Mouse (Mus musculus): ENCODE data around the gene Adgrd1. TPM values are rescaled to one million over a fixed set of nuclear protein-coding genes. Genes with fewer than 3 reads are reported as not detected.

Gene Adgrd1
- polyA plus RNA-seq, 1 experiment, result 0.48 TPM

DNA sequence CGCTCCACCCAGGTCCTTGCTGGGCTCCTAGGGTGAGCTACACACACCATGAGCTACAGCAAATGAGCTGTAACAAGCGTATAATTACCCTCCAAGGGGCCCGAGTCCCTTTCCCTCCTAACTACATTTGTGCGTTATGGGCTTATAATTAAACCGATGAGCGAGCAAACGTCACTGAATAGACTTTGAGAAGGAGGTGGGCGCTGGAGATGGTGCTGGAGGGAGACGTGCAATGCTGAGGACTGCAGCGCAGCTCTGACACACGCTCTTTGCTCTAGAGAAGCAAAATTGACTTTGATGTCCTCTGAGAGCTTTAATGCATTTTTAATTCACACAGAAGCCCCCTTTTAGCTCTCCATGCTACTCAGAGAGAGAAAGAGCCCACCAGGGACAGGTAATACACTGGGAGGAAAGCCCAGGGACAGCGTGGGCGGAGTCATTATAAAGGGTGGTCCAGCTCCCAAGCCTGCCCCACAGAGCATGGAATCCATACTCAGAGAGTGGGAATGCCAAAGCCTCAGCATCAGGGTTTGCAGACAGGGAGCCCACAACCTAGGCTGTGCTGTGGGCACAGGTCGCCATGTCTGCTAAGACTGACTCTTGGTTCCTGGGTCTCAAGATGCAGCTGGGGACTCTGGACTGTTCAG is 115.0 kb downstream of the Adgrd1 start:
- no peak overlapping the region for H3K4me2 ChIP-seq (ENCODE audit: low read depth)
- H3K79me2 ChIP-seq (ENCODE audit: control insufficient read depth, insufficient read depth), result no peaks in the 10 kb centered on the region
- no peak overlapping the region for H3K4me3 ChIP-seq
- no peak overlapping the region for H3ac ChIP-seq (ENCODE audit: control insufficient read depth, insufficient read length)
- TF ChIP-seq POLR2AphosphoS2 (IDR thresholded peaks at IDR 0.05; ENCODE audit: insufficient read length, low read depth), result no peak
- TF ChIP-seq TCF3 (IDR thresholded peaks at IDR 0.05; ENCODE audit: insufficient read length, low read depth), result no peak
- TF ChIP-seq SRF (IDR thresholded peaks at IDR 0.05; ENCODE audit: control insufficient read depth, insufficient read length, low read depth), result no peak
- TF ChIP-seq E2F4 (IDR thresholded peaks at IDR 0.05; ENCODE audit: insufficient read depth), result no peak
- TF ChIP-seq MAX (IDR thresholded peaks at IDR 0.05; ENCODE audit: low read depth), result no peak
- no peak for TF ChIP-seq MYOD1 (IDR thresholded peaks at IDR 0.05; ENCODE audit: control insufficient read depth in 1 of 3, insufficient read length in 2 of 3, low read depth in 2 of 3)
- TF ChIP-seq MYOG (IDR thresholded peaks at IDR 0.05; ENCODE audit: control insufficient read depth in 1 of 3, insufficient read depth in 1 of 3, insufficient read length in 2 of 3, low read depth in 2 of 3), result no peak
- TF ChIP-seq REST (IDR thresholded peaks at IDR 0.05; ENCODE audit: insufficient read depth, insufficient read length), result no peak
- no peak for TF ChIP-seq CEBPB (IDR thresholded peaks at IDR 0.05; ENCODE audit: insufficient read depth, poor library complexity, severe bottlenecking)
- no peak for TF ChIP-seq TCF12 (IDR thresholded peaks at IDR 0.05; ENCODE audit: insufficient read depth, poor library complexity, severe bottlenecking)
- no peak for TF ChIP-seq POLR2A (IDR thresholded peaks at IDR 0.05; ENCODE audit: insufficient read length, low read depth)
- H3K36me3 ChIP-seq (ENCODE audit: control insufficient read depth, insufficient read depth), result no peaks in the 10 kb centered on the region
- no peaks in the 10 kb centered on the region for H3K27me3 ChIP-seq (ENCODE audit: control insufficient read depth, insufficient read depth, insufficient read length)

DNA sequence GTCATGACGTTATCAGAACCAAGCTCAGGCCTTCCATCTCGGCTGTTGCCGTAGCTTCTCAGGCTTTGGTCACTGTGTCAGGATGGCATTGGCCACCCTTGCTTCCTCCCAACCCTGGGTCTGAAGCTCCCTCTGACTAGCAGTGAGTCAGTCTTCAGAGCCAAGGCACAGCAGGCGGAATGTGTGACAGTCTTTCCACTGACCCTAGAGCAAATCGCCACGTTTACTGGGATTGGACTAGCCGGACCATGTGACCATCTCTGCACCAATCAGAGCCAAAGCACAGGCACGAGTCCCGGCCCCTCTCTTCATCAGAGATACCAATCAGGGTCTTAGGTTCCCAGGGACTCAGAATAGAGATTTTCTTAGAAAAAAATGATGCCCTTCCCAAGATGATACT is 117.5 kb downstream of the Adgrd1 start:
- TF ChIP-seq REST (IDR thresholded peaks at IDR 0.05; ENCODE audit: insufficient read depth, insufficient read length) (no peak), USF1 (IDR thresholded peaks at IDR 0.05; ENCODE audit: low read depth) (peak; percentile 47)
- Histone ChIP-seq H3K36me3 (ENCODE audit: control insufficient read depth, insufficient read depth) (no peaks in the 10 kb centered on the region), H3K4me2 (ENCODE audit: low read depth) (no peak overlapping the region)

DNA sequence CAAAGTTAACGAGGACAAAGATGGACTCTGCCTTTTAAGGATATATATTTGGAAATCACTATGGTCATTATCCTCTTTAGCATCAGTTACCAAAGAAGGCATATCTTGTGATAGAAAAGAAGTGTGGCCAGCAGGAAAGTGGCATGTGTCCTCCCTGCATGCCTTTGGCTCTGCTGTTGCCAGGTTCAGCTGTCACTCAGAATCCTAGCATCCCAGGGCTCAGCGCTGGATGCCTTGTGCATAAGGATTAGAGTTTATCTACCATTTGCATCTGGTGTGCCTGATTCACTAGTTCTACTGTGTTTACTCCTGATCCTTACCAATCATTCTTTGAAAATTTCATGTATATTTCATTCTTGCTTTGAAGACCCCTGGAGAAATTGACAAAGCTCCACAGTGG is 119.5 kb downstream of the Adgrd1 start:
- Histone ChIP-seq H3K27me3 (ENCODE audit: control insufficient read depth, insufficient read depth, insufficient read length) (no peaks in the 10 kb centered on the region), H3K4me3 (no peak overlapping the region), H3ac (ENCODE audit: control insufficient read depth, insufficient read length) (no peak overlapping the region), H3K79me2 (ENCODE audit: control insufficient read depth, insufficient read depth) (no peaks in the 10 kb centered on the region), H3K36me3 (ENCODE audit: control insufficient read depth, insufficient read depth) (no peaks in the 10 kb centered on the region), H3K4me2 (ENCODE audit: low read depth) (no peak overlapping the region)
- TF ChIP-seq POLR2AphosphoS2 (IDR thresholded peaks at IDR 0.05; ENCODE audit: insufficient read length, low read depth), result no peak
- no peak for TF ChIP-seq MYOD1 (IDR thresholded peaks at IDR 0.05; ENCODE audit: control insufficient read depth in 1 of 3, insufficient read length in 2 of 3, low read depth in 2 of 3)
- TF ChIP-seq TCF3 (IDR thresholded peaks at IDR 0.05; ENCODE audit: insufficient read length, low read depth), result no peak
- TF ChIP-seq POLR2A (IDR thresholded peaks at IDR 0.05; ENCODE audit: insufficient read length, low read depth), result no peak
- TF ChIP-seq MAX (IDR thresholded peaks at IDR 0.05; ENCODE audit: low read depth), result no peak
- no peak for TF ChIP-seq CEBPB (IDR thresholded peaks at IDR 0.05; ENCODE audit: insufficient read depth, poor library complexity, severe bottlenecking)
- no peak for TF ChIP-seq E2F4 (IDR thresholded peaks at IDR 0.05; ENCODE audit: insufficient read depth)
- no peak for TF ChIP-seq TCF12 (IDR thresholded peaks at IDR 0.05; ENCODE audit: insufficient read depth, poor library complexity, severe bottlenecking)
- TF ChIP-seq MYOG (IDR thresholded peaks at IDR 0.05; ENCODE audit: control insufficient read depth in 1 of 3, insufficient read depth in 1 of 3, insufficient read length in 2 of 3, low read depth in 2 of 3), result no peak
- no peak for TF ChIP-seq SRF (IDR thresholded peaks at IDR 0.05; ENCODE audit: control insufficient read depth, insufficient read length, low read depth)
- no peak for TF ChIP-seq REST (IDR thresholded peaks at IDR 0.05; ENCODE audit: insufficient read depth, insufficient read length)
- TF ChIP-seq USF1 (IDR thresholded peaks at IDR 0.05; ENCODE audit: low read depth), result no peak

More for the DNA sequence above, 117.5 kb downstream of the Adgrd1 start:
- Histone ChIP-seq H3K4me3 (no peak overlapping the region), H3K27me3 (ENCODE audit: control insufficient read depth, insufficient read depth, insufficient read length) (no peaks in the 10 kb centered on the region), H3K79me2 (ENCODE audit: control insufficient read depth, insufficient read depth) (no peaks in the 10 kb centered on the region), H3ac (ENCODE audit: control insufficient read depth, insufficient read length) (no peak overlapping the region)

DNA sequence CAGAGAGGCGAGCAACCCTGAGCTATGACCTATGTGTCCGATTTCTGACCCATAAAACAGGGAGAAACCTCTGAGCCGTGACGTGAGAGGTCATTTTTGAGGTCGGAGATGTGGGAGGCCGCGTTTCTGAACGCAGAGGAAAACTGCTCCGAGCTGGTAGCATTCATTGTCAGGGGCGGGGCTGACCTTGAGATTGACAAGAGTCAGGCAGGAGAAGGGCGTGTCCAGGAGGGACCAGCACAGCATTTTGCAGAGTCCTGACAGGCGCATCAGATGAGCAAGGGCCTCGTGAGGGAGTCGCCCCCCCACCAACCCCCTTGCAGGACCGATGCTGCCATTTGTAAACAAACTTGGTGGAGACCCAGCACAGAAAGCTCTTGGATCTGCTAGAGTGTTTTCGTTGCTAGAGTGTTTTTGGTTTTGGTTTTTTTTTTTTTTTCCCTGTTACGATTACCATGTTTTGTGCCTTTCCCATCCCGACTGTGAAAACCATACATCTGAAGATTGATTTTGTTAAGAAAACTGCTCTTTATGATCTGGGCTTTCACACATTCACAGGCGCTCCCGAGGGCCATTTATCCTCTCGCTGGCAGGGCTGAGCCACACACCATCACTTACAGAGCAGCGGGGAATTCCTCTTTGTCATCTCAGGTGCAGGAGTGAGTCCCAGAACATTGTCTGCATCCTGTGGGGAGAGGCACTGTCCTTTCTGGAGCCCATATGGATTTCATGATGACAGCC is 121.1 kb downstream of the Adgrd1 start:
- H3ac ChIP-seq (ENCODE audit: control insufficient read depth, insufficient read length), result no peak overlapping the region
- TF ChIP-seq REST (IDR thresholded peaks at IDR 0.05; ENCODE audit: insufficient read depth, insufficient read length) (no peak), MAX (IDR thresholded peaks at IDR 0.05; ENCODE audit: low read depth) (no peak), MYOG (IDR thresholded peaks at IDR 0.05; ENCODE audit: control insufficient read depth in 1 of 3, insufficient read depth in 1 of 3, insufficient read length in 2 of 3, low read depth in 2 of 3) (no peak)
- no peaks in the 10 kb centered on the region for H3K36me3 ChIP-seq (ENCODE audit: control insufficient read depth, insufficient read depth)
- no peak overlapping the region for H3K4me3 ChIP-seq
- no peak overlapping the region for H3K4me2 ChIP-seq (ENCODE audit: low read depth)
- no peaks in the 10 kb centered on the region for H3K79me2 ChIP-seq (ENCODE audit: control insufficient read depth, insufficient read depth)
- H3K27me3 ChIP-seq (ENCODE audit: control insufficient read depth, insufficient read depth, insufficient read length), result no peaks in the 10 kb centered on the region

DNA sequence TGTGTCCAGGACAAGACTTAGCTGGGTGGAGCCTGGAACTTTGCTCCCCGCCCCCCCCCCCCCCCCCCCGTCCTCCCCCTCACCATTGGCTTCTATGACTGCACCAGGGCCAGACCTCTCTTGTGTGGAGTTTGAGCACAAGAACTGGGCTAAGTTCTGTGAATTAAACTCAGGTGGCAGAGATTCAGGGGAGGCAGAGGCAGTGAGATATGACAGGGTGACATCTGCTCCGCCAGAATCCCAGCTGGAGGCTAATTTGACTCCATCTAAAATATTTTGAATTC is 121.6 kb downstream of the Adgrd1 start:
- H3K4me3 ChIP-seq, result no peak overlapping the region
- no peaks in the 10 kb centered on the region for H3K79me2 ChIP-seq (ENCODE audit: control insufficient read depth, insufficient read depth)
- no peak overlapping the region for H3K4me2 ChIP-seq (ENCODE audit: low read depth)
- no peaks in the 10 kb centered on the region for H3K27me3 ChIP-seq (ENCODE audit: control insufficient read depth, insufficient read depth, insufficient read length)
- no peak overlapping the region for H3ac ChIP-seq (ENCODE audit: control insufficient read depth, insufficient read length)
- no peak for TF ChIP-seq SRF (IDR thresholded peaks at IDR 0.05; ENCODE audit: control insufficient read depth, insufficient read length, low read depth)
- no peaks in the 10 kb centered on the region for H3K36me3 ChIP-seq (ENCODE audit: control insufficient read depth, insufficient read depth)
